Mouse (Mus musculus): ENCODE measurements around the gene Stk19.

DNA sequence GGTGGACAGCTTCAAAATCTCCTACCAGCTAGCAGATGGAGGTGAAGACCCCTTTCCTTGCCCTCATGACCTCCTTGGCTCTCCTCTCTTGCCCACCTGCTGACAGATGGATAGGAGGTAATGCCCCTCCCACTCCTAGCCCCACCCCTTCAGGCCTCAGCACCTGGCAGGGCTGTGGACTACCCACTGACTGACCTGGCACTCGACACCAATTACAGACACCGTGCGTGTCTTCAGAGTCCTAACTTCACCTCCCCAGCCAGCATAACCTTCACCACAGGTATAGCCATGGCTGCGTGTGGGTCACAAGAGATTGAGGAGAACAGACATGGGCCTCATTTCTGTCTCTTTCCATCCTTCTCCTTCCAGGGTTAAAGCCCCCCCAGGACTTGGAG is 37.2 kb downstream of the Stk19 start:
- no peak for TF ChIP-seq POLR2A (IDR thresholded peaks at IDR 0.05; ENCODE audit: extremely low read depth, insufficient read depth, low read length)
- TF ChIP-seq CTCF (IDR thresholded peaks at IDR 0.05; ENCODE audit: extremely low read depth, insufficient read depth, low read length), result no peak

All from cortical plate, adult 2 months (tissue).